Mouse (Mus musculus) limb, embryonic 12.5 days (tissue): ENCODE results near the gene Dnajb6. TPM values are rescaled to one million over a fixed set of nuclear protein-coding genes. Genes with fewer than 3 reads are reported as not detected.
A peak's percentile ranks its signal among the peaks of the same experiment; 100 is the strongest.
"Not testable (repeated sequence)": the region's sequence is repeated elsewhere in the genome, so short reads cannot be mapped to it uniquely, and the experiment has no call there.

ENCODE experiments used
- ATAC-seq: fragments of 200-750 bp; cut with Nextera tagmentation; 2 replicates; pipeline ENCODE4 v1.8.0; 2017; ENCODE audit warnings: low read depth, moderate TSS enrichment; ENCODE audit not compliant: insufficient number of reproducible peaks, insufficient read depth, low FRiP score, low TSS enrichment
- H3K27ac ChIP-seq: fragments of 300-500 bp; sonication (generic); 2 replicates; pipeline ENCODE4 v1.5.1; 2016; ENCODE audit warnings: mild to moderate bottlenecking, moderate library complexity
- H3K27me3 ChIP-seq: fragments of 300-500 bp; sonication (generic); 2 replicates; pipeline ENCODE4 v1.6.1; 2016; ENCODE audit warnings: mild to moderate bottlenecking, moderate library complexity
- H3K36me3 ChIP-seq: fragments of 300-500 bp; sonication (generic); 2 replicates; pipeline ENCODE4 v1.6.1; 2016; ENCODE audit warnings: mild to moderate bottlenecking, moderate library complexity
- H3K4me1 ChIP-seq: fragments of 300-500 bp; sonication (generic); replicated peaks from 2 replicates; pipeline ENCODE4 v1.6.1; 2016
- H3K4me2 ChIP-seq: fragments of 300-500 bp; sonication (generic); 2 replicates; pipeline ENCODE4 v1.6.1; 2016; ENCODE audit warnings: mild to moderate bottlenecking, moderate library complexity
- H3K4me3 ChIP-seq: fragments of 300-500 bp; sonication (generic); replicated peaks from 2 replicates; pipeline ENCODE4 v1.5.1; 2016; ENCODE audit warnings: mild to moderate bottlenecking
- H3K9ac ChIP-seq: fragments of 300-500 bp; sonication (generic); replicated peaks from 2 replicates; pipeline ENCODE4 v1.6.1; 2016; ENCODE audit warnings: mild to moderate bottlenecking, moderate library complexity
- H3K9me3 ChIP-seq: fragments of 300-500 bp; sonication (generic); 2 replicates; pipeline ENCODE4 v1.6.1; 2016; ENCODE audit warnings: mild to moderate bottlenecking, moderate library complexity
- WGBS: fragments of 180-500 bp; shearing (Covaris S2); methylation state at CpG from one replicate; pipeline ENCODE4 v1.1.7; 2016; 5-methylcytosine and 5-hydroxymethylcytosine counted together
- polyA plus RNA-seq: library from polyadenylated mRNA; unstranded; fragments of >200 nt; fragmentation: Nextera tagmentation; extraction: Ambion mirVana; gene quantifications from 2 replicates; pipeline ENCODE4 v1.2.1, GENCODE M21; 2016

Dnajb6 gene
- polyA plus RNA-seq, 1 experiment from 2014 or later, result 173 TPM

DNA sequence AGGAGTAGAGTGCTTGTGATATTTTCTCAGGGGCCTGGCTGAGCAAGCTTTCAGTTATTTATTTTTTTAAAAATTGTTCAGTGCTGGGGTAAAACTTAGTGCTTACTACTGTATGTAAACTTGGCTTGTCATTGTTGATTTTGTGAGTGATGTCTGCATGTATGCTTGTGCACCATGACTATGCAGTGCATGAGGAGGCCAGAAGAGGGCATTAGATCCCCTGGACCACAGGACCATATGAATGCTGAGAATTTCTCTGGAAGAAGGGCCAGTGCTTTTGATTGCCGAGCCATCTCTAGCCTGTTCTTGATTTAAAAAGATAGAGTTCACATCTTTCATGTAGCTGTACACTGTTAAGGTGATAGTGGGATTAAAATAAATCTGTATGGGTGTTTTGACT is 35.4 kb downstream of the Dnajb6 start:
- H3K4me2 ChIP-seq, result no peak overlapping the region
- WGBS, result 78% methylated on average over 1 of the region's 1 CpGs
- peaks cover 68% of the 10 kb centered on the region for H3K36me3 ChIP-seq
- H3K27me3 ChIP-seq, result no peaks in the 10 kb centered on the region
- H3K27ac ChIP-seq, result no peak overlapping the region
- H3K9me3 ChIP-seq, result no peaks in the 10 kb centered on the region
- no peak for ATAC-seq
- no peak overlapping the region for H3K4me3 ChIP-seq
- H3K4me1 ChIP-seq, result peaks cover 6% of the 10 kb centered on the region; the same call in 1 of the 2 replicates
- no peak overlapping the region for H3K9ac ChIP-seq

DNA sequence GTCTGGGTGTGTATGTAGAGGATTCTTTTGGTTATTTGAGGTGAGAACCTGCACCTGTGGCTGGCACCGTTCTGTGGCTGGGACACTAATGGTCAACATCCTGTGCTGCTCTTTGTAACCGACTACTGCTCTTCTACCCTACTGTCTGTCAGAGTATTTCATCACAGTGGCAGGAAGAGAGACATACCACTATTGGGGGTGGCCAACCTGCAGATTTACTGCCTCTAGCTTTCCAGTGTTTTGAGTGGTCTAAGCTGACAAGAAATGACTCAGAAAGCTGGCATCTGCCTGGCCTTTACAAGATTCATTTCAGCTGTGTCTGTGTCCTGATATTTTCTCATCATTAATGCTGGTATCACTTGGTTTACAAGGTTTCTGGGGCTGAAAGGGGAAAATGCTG is 36.5 kb downstream of the Dnajb6 start:
- Histone ChIP-seq H3K27me3 (no peaks in the 10 kb centered on the region), H3K9me3 (no peaks in the 10 kb centered on the region), H3K36me3 (peaks cover 71% of the 10 kb centered on the region), H3K9ac (no peak overlapping the region), H3K27ac (0 out of 2 replicates have a peak overlapping the region, but pooled peaks have one; percentile 8), H3K4me3 (no peak overlapping the region), H3K4me2 (no peak overlapping the region), H3K4me1 (peaks cover 6% of the 10 kb centered on the region; the same call in 1 of the 2 replicates)
- WGBS, result 77% methylated on average over 2 of the region's 2 CpGs
- no peak for ATAC-seq

DNA sequence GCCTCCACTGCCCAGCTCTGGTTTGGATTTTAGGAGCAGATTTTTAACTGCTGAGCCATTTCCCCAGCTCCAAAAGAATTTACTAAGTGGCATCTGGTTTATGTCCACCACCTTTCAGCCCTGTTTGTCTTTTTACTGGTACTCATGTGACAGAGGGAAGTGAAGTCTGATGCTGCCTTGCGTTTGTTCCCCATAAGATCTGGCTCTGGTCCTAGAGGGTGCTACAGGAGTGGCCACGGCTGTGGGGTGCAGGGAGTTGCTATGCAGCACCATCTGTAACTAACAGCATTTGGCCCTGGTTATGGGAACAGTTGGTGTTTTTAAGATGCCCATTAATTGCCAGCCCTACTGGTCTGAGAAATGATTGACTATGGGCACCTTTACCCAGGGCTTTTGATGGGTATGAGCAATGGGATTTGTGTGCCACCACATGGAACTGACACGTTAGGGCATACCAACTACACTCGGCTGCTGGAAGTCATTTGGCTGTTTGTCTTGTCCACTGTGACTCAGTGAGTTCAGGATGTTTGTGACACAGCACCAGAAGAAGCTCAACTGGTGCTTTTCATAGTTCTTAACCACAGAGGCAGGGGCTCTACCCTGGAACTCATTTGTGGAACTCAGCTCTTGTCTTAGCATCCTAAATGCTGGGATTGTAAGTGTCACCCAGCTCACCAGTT is 37.3 kb downstream of the Dnajb6 start:
- Histone ChIP-seq H3K4me2 (no peak overlapping the region), H3K36me3 (peaks cover 70% of the 10 kb centered on the region)

DNA sequence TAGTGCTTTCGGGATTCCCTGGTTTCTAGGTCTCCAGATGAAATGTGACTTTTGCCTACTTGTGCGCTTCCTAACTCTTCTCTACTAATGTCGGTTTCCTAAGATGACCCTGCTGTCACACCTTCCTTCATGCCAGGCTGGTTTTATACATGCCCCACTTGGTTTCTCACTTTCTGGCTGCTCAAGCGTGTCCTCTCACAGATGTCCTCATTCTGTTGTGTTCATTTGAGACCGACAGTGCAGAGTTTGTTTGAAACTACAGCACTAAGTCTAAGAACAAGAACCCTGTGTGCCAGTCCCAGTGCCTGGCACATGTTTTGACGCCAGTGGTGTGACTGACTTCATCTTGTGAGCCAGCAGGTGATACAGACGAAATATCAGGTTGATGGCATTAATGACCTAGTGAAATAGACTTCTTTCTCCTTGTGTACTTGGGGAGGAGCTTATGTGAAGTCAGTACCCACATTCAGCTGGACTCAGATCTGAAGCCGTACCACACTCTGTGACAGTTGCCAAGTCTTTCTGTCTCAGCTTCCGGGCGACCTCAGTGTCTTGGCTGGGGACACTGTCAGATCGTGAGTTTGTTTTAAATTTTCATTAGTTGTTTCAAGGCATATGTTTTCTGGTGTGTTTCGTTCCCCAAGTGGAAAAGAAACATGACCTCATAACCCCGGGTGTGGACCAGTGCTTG is 38.1 kb downstream of the Dnajb6 start:
- ATAC-seq, result no peak
- H3K36me3 ChIP-seq, result peaks cover 70% of the 10 kb centered on the region
- H3K4me2 ChIP-seq, result no peak overlapping the region
- no peaks in the 10 kb centered on the region for H3K9me3 ChIP-seq
- 89% methylated on average over 13 of the region's 13 CpGs for WGBS
- no peak overlapping the region for H3K4me3 ChIP-seq
- no peak overlapping the region for H3K27ac ChIP-seq
- peaks cover 6% of the 10 kb centered on the region; the same call in 1 of the 2 replicates for H3K4me1 ChIP-seq
- H3K9ac ChIP-seq, result no peak overlapping the region
- no peaks in the 10 kb centered on the region for H3K27me3 ChIP-seq

More for the DNA sequence above, 37.3 kb downstream of the Dnajb6 start:
- ATAC-seq, result no peak
- H3K9me3 ChIP-seq, result no peaks in the 10 kb centered on the region
- H3K9ac ChIP-seq, result no peak overlapping the region
- no peak overlapping the region for H3K27ac ChIP-seq
- peaks cover 6% of the 10 kb centered on the region; the same call in 1 of the 2 replicates for H3K4me1 ChIP-seq
- no peaks in the 10 kb centered on the region for H3K27me3 ChIP-seq
- 63% methylated on average over 4 of the region's 4 CpGs for WGBS
- H3K4me3 ChIP-seq, result no peak overlapping the region

DNA sequence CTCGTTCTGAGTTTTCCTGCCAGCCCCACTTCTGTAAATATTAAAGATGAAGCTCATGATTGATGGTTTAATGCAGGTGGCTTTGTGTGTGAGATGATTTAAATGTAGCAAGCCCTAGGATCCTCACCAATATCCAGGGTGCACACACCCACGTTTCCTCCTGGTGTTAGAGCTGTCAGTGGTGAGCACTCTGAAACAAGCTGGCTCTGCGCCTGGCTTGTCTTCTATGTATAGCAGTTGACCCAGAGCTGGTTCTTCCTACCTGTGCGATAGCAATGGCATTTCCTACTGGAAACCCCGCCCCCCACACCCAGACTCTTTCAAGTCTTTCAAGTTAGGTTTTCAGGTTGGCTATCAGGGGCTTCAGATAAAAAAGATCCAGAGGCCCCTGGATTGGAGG is 39.9 kb downstream of the Dnajb6 start:
- Histone ChIP-seq H3K27me3 (no peaks in the 10 kb centered on the region), H3K4me2 (no peak overlapping the region), H3K9ac (no peak overlapping the region), H3K4me1 (peaks cover 6% of the 10 kb centered on the region; the same call in 1 of the 2 replicates), H3K4me3 (no peak overlapping the region), H3K36me3 (peaks cover 82% of the 10 kb centered on the region), H3K9me3 (no peaks in the 10 kb centered on the region), H3K27ac (no peak overlapping the region)
- 90% methylated on average over 5 of the region's 5 CpGs for whole genome bisulfite sequencing
- ATAC-seq, result no peak

DNA sequence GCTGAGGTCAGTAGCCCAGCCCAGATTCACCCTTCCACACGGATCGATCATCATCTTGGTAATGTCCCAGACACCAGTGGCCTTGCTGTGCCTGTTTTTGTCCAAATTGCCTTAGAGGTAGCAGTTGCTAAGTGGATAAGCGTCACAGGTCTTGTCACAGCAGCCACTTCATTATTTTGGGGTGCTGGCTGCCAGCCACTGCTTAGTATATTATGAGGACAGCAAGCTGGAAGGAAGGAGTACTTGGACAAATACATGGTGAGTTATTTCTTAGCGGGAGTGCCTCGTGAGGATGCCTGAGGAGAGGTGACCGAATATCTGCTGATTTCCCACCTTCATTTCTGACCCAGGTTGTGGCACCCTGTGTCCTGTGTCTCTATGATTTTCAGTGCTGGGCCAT is 42.5 kb downstream of the Dnajb6 start:
- H3K27me3 ChIP-seq, result no peaks in the 10 kb centered on the region
- no peak overlapping the region for H3K4me2 ChIP-seq
- no peak overlapping the region for H3K27ac ChIP-seq
- H3K9ac ChIP-seq, result no peak overlapping the region
- no peak overlapping the region for H3K4me3 ChIP-seq
- H3K36me3 ChIP-seq, result peaks cover 80% of the 10 kb centered on the region
- no peaks in the 10 kb centered on the region for H3K9me3 ChIP-seq
- 96% methylated on average over 6 of the region's 6 CpGs for WGBS
- no peaks in the 10 kb centered on the region for H3K4me1 ChIP-seq
- ATAC-seq, result no peak

DNA sequence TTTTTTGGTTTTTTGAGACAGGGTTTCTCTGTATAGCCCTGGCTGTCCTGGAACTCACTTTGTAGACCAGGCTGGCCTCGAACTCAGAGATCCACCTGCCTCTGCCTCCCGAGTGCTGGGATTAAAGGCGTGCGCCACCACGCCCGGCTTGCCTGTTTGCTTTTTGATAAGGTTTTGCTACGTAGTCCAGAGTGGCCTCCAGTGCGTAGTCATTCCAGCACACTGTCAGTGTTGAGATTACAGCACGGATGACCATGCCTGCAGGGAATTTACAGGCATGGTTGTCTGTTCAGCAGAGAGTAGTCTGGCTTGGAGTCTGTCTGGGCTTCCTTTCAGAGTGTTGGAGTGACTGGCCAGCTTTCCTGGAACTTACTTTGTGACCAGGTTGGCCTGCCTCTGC is 44.2 kb downstream of the Dnajb6 start:
- H3K27me3 ChIP-seq, H3K4me3 ChIP-seq, H3K4me2 ChIP-seq, H3K9me3 ChIP-seq, H3K4me1 ChIP-seq, H3K27ac ChIP-seq, H3K9ac ChIP-seq, ATAC-seq: not testable (repeated sequence)
- H3K36me3 ChIP-seq, result peaks cover 64% of the 10 kb centered on the region
- WGBS, result 92% methylated on average over 8 of the region's 9 CpGs

DNA sequence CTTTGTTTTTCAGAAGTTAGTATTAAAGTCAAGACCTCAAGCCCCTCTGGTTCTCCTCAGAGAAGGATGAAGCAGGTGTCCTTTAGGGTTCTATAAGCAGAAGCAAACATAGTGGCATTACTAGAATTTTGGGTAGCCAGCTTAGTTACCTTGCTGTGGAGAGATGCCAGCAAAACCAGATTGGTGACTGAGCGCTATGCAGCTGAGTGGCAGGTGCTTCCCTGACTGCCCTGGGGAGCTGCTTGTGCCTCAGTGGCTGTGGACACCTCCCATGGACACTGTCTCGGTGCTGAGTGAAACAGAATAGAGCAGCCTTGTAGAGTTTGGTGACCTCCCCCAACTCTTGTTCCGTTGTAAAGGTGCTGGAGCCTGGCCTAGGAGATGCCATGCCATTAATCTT is 46.8 kb downstream of the Dnajb6 start:
- WGBS, result 84% methylated on average over 3 of the region's 3 CpGs
- Histone ChIP-seq H3K27ac (no peak overlapping the region), H3K4me3 (no peak overlapping the region), H3K4me2 (no peak overlapping the region), H3K36me3 (peaks cover 45% of the 10 kb centered on the region), H3K9me3 (no peaks in the 10 kb centered on the region), H3K27me3 (no peaks in the 10 kb centered on the region), H3K4me1 (no peaks in the 10 kb centered on the region), H3K9ac (no peak overlapping the region)
- no peak for ATAC-seq

DNA sequence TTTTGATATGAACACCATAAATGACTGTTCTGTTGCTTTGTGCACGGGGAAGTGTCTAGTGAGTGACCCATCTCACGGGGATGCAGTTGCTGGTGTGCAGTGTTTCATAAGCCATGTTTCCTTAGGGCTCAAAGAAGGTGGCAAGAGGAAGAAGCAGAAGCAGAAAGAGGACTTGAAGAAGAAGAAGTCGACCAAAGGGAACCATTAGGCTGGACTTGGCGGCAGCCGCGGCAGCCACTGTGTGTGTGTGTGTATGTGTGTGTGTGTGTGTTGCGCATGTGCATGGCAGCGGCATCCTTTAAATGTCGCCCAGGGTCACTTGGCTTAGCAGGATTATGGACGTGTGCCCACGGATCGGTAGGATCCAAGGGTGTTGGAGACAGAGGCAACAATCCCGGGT is 49.4 kb downstream of the Dnajb6 start:
- 91% methylated on average over 10 of the region's 13 CpGs for WGBS
- not testable (repeated sequence) for H3K4me3 ChIP-seq, H3K4me1 ChIP-seq, H3K27ac ChIP-seq, H3K4me2 ChIP-seq, H3K9me3 ChIP-seq, H3K9ac ChIP-seq, H3K27me3 ChIP-seq, ATAC-seq
- peaks cover 22% of the 10 kb centered on the region for H3K36me3 ChIP-seq

DNA sequence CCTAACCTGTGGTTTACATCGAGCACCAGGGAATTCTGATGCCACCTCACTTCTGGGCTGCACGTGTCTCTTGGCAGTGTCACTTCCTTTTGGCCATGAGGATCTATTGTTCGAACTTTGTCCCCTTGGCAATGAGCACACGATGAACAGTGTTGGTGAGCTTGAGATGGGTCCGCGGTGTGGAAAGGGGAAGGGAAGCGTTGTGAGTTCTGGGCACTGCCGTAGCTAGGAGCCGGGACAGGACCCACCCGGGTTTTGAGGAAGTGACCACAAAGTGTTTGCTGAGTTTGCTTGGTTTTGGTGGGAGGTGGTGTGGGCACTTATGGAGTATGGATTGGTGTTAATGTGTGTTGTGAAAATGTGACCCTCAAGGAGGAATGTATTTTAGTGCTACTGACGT is 50.5 kb downstream of the Dnajb6 start:
- not testable (repeated sequence) for H3K9me3 ChIP-seq, H3K4me3 ChIP-seq, H3K4me1 ChIP-seq, H3K4me2 ChIP-seq, ATAC-seq, H3K9ac ChIP-seq, H3K27ac ChIP-seq, H3K27me3 ChIP-seq
- H3K36me3 ChIP-seq, result peaks cover 12% of the 10 kb centered on the region
- WGBS, result 88% methylated on average over 1 of the region's 11 CpGs

DNA sequence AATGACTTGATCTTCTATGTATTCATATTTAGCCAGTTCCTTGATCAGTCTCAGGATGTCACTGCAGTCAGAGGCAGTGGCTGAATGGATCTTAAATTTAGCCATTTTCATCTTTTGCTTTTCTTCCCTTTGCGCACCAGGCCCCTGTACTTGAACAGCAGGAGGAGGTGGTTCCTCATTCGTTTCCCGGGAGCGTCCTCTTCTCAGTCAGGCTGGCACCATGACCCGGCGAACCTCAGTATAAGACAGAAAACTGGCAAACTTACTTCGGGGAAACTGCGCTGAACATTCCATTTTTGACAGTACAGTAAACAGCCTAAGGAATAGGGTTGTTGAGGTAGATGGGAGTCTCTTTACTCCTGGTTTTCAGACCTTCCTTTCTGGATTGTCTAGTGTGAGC is 59.4 kb downstream of the Dnajb6 start:
- not testable (repeated sequence) for H3K9ac ChIP-seq, ATAC-seq, H3K27me3 ChIP-seq, H3K9me3 ChIP-seq, H3K4me3 ChIP-seq, H3K27ac ChIP-seq, H3K36me3 ChIP-seq, H3K4me1 ChIP-seq, H3K4me2 ChIP-seq
- 92% methylated on average over 8 of the region's 8 CpGs for WGBS
